Mouse (Mus musculus) megakaryocyte, embryonic 14.5 days (primary cell): ENCODE measurements around the gene Ccdc89.

Experiments used
- FLI1 ChIP-seq: IDR thresholded peaks from 2 replicates; pipeline ENCODE4 v1.6.1; 2012; ENCODE audit warnings: low read length, inconsistent platforms, mixed read lengths
- GATA1 ChIP-seq: IDR thresholded peaks from 3 replicates; pipeline ENCODE4 v1.6.1; 2012; ENCODE audit warnings: mixed read lengths, low read length, inconsistent platforms, borderline replicate concordance

DNA sequence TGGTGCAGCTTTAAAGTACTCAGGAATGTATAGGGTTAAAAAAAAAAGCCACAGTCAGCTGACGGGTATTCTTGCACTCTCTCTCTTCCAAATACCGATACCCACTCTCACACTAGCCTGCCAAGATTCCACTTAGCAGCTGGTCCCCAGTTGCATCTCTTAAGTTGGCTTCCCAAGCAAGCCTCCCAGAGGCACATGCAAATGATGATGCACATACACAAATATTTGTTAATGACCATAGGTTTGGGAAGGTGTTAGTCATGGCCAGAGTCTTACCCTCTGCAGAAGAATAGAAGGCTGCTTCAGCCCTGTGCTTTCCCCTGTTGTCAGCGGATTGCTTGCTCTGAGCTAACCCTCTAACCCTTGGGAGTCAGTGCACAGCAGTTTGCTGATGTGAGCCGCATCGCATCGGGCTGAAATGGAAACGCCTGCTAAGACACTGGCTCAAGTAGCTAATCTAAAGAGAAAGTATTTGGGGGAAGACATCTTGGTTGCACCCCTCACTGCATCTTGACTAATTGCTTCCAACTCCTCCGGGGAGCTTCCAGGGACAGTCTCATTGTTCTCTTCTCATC lies 39.4 kb upstream of the Ccdc89 start:
- TF ChIP-seq GATA1 = no peak
- TF ChIP-seq FLI1 = no peak
